Mouse (Mus musculus) ES-E14 (cell line): Measurements from ENCODE around the gene Naa60. TPM values are rescaled to one million over a fixed set of nuclear protein-coding genes. Genes with fewer than 3 reads are reported as not detected.

Experiments
- DNase-seq: peaks from one replicate; pipeline ENCODE4 v3.0.0-alpha.2; 2013; ENCODE audit warnings: low read depth, low spot score
- H3K27ac ChIP-seq: 2 replicates; pipeline ENCODE4 v1.5.1; 2012; ENCODE audit warnings: low read depth, mild to moderate bottlenecking, low read length, moderate library complexity, mixed read lengths; ENCODE audit not compliant: poor library complexity, insufficient read depth, severe bottlenecking
- H3K36me3 ChIP-seq: 2 replicates; pipeline ENCODE4 v1.6.1; 2012; ENCODE audit warnings: mild to moderate bottlenecking, low read length, moderate library complexity, mixed read lengths; ENCODE audit not compliant: control insufficient read depth, poor library complexity, insufficient read depth, severe bottlenecking
- H3K4me1 ChIP-seq, 2 experiments: fragments of 150-350 bp in 1 of 2; sonication (generic) in 1 of 2; 2 replicates each; pipeline ENCODE4 v1.6.1; 2012; ENCODE audit warnings: low read length in 2 of 2, mild to moderate bottlenecking in 1 of 2, mixed read lengths in 1 of 2; ENCODE audit not compliant: control insufficient read depth in 2 of 2, insufficient read depth in 2 of 2, poor library complexity in 1 of 2
- H3K4me3 ChIP-seq, 2 experiments: fragments of 150-350 bp in 1 of 2; sonication (generic) in 1 of 2; 2 replicates each; pipeline ENCODE4 v1.5.1; 2012; ENCODE audit warnings: low read length in 2 of 2, low read depth in 1 of 2, mild to moderate bottlenecking in 1 of 2, mixed read lengths in 1 of 2; ENCODE audit not compliant: insufficient read depth in 1 of 2, poor library complexity in 1 of 2, severe bottlenecking in 1 of 2
- H3K9ac ChIP-seq: 2 replicates; pipeline ENCODE4 v1.6.1; 2012; ENCODE audit warnings: low read depth, mild to moderate bottlenecking, low read length, mixed read lengths; ENCODE audit not compliant: poor library complexity, insufficient read depth, severe bottlenecking
- H3K9me3 ChIP-seq: fragments of 150-350 bp; sonication (generic); 2 replicates; pipeline ENCODE4 v1.6.1; 2012; ENCODE audit warnings: low read depth, mild to moderate bottlenecking, low read length; ENCODE audit not compliant: control insufficient read depth, insufficient read depth
- CHD2 ChIP-seq: IDR thresholded peaks from 2 replicates; pipeline ENCODE4 v1.6.1; 2014; ENCODE audit warnings: mild to moderate bottlenecking, low read depth, low read length, inconsistent platforms
- HCFC1 ChIP-seq: IDR thresholded peaks from 2 replicates; pipeline ENCODE4 v1.6.1; 2012; ENCODE audit warnings: low read length, inconsistent platforms, borderline replicate concordance; ENCODE audit not compliant: insufficient read depth
- MAFK ChIP-seq: IDR thresholded peaks from 2 replicates; pipeline ENCODE4 v1.6.1; 2014; ENCODE audit warnings: mild to moderate bottlenecking, low read depth, low read length, inconsistent platforms; ENCODE audit not compliant: insufficient read depth
- ZC3H11A ChIP-seq: IDR thresholded peaks from 2 replicates; pipeline ENCODE4 v1.6.1; 2012; ENCODE audit warnings: low read depth, mild to moderate bottlenecking, inconsistent platforms, low read length, borderline replicate concordance
- ZNF384 ChIP-seq: IDR thresholded peaks from 2 replicates; pipeline ENCODE4 v1.6.1; 2012; ENCODE audit warnings: low read depth, low read length, inconsistent platforms
- in situ Hi-C, 2 experiments: fragments of 600-800 bp; cut with MboI; formaldehyde crosslinking; loops; one replicate each; pipeline ENCODE4 v1.15.1; 2025; ENCODE audit warnings: low sequenced_read_pairs in 2 of 2, inconsistent platforms in 1 of 2; ENCODE audit not compliant: unreplicated experiment in 2 of 2
- total RNA-seq: library from RNA; depleted of rRNA; stranded (reverse); fragments of 300-350 nt; gene quantifications from 2 replicates; pipeline ENCODE4 v1.2.3, GENCODE M21; 2012

The Naa60 gene
- total RNA-seq, 1 experiment: 17.4 TPM

DNA sequence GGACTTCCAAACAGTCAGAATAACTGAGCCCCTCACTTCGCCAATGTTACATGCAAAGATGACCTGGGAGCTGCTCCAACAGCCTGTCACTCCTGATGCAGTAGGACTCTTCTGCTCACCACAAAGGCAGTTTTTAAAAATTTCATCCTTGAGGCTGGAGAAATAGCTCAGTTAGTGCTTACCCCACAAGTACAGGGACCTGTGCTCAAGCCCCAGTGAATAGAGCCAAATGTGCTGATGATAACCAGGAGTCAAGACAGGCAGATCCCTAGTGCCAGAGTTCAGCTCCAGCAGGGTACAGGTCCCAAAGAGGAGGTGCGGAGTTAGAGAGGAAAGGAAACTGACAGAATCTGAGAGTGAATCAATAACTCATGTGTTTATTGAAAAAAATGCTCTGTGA, 36.7 kb upstream of the Naa60 start:
- no peak overlapping the region for H3K27ac ChIP-seq
- no peaks in the 10 kb centered on the region for H3K36me3 ChIP-seq
- no peak overlapping the region for H3K9ac ChIP-seq
- no peak overlapping the region for H3K4me3 ChIP-seq
- TF ChIP-seq CHD2 (no peak), ZNF384 (no peak), ZC3H11A (no peak), MAFK (no peak), HCFC1 (no peak)
- H3K9me3 ChIP-seq: no peaks in the 10 kb centered on the region
- in situ Hi-C loops: no loop called here
- H3K4me1 ChIP-seq: no peaks in the 10 kb centered on the region
- DNase-seq: no peak

DNA sequence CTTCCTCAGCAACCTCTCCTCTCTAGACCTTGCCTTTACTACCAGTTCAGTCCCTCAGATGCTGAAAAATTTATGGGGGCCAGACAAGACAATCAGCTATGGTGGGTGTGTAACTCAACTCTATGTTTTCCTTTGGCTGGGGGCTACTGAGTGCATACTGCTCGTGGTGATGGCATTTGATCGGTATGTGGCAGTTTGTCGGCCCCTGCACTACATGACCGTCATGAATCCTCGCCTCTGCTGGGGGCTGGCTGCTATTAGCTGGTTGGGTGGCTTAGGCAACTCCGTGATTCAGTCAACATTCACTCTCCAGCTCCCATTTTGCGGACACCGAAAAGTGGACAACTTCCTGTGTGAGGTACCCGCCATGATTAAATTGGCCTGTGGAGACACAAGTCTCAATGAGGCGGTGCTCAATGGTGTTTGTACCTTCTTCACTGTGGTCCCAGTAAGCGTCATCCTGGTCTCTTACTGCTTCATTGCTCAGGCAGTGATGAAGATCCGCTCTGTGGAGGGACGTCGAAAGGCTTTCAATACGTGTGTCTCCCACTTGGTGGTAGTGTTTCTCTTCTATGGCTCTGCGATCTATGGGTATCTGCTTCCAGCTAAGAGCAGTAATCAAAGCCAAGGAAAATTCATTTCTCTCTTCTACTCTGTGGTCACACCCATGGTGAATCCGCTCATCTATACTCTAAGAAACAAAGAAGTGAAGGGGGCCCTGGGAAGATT, 32.9 kb upstream of the Naa60 start:
- Histone ChIP-seq H3K9me3 (no peaks in the 10 kb centered on the region), H3K4me1 (peaks cover 0 to 7% of the 10 kb centered on the region in 2 experiments; a peak in 2 of 4 replicates), H3K27ac (no peak overlapping the region), H3K36me3 (no peaks in the 10 kb centered on the region), H3K4me3 (peak overlapping the region; percentile 57; a peak in 3 of 4 replicates), H3K9ac (peak overlapping the region; percentile 14; the same call in 1 of the 2 replicates)
- no peak for TF ChIP-seq ZNF384
- peak; percentile 68; the same call in 1 of the 2 replicates for TF ChIP-seq ZC3H11A
- in situ Hi-C loops: no loop called here
- DNase-seq: no peak

DNA sequence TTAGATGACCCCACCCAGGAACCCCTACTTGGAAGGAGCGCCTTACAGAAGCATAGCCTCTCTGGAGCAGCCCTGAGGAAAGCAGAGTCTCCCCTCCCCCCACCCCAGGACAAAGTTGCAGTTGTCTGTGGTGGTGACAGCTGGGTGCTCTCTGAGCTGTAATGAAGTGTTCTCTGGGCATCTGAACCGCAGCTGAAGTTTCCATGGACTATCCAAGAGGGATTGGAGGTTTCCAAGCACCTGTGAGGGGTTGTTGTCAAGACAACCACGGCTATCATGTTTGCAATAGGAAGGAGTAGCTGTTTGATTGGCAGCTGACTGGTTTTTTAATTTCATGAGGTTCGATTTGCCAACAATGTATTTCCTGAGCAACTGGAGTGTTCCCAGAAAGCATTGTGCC, 29.2 kb upstream of the Naa60 start:
- no peak overlapping the region for H3K4me3 ChIP-seq
- TF ChIP-seq CHD2: no peak
- H3K4me1 ChIP-seq: peaks cover 0 to 7% of the 10 kb centered on the region in 2 experiments; a peak in 2 of 4 replicates
- no peak for DNase-seq
- in situ Hi-C loops: no loop called here
- no peaks in the 10 kb centered on the region for H3K36me3 ChIP-seq
- no peak overlapping the region for H3K9ac ChIP-seq
- no peaks in the 10 kb centered on the region for H3K9me3 ChIP-seq
- H3K27ac ChIP-seq: no peak overlapping the region

DNA sequence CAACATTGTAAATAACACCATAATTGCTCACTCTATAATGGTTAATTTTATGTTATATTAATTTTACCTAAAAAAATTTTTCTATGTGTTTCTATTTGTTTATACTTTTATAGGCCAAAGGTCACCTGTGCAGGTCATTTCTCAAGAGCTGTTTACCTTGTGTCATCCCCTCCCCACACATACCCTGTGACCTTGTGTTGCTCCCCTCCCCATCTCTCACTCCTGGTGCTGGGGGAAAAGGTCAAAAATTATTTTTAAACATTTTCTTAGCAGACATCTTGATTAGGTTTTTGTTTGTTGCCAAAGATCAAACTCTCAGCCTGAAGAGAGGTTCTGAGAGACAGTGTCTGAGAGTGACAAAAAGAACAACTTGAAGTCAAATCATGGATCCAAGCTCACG, 28.4 kb upstream of the Naa60 start:
- Histone ChIP-seq H3K9ac (no peak overlapping the region), H3K27ac (no peak overlapping the region), H3K36me3 (no peaks in the 10 kb centered on the region), H3K9me3 (no peaks in the 10 kb centered on the region), H3K4me1 (peaks cover 0 to 8% of the 10 kb centered on the region in 2 experiments; a peak in 2 of 4 replicates), H3K4me3 (no peak overlapping the region)
- DNase-seq: no peak
- in situ Hi-C loops: no loop called here
- TF ChIP-seq MAFK (no peak), ZNF384 (no peak)
